Mouse (Mus musculus): Measurements from ENCODE around the gene Fto.

The Fto gene

GRCm38 (mm10) chr8:91505411-91505954 is 192.2 kb downstream of the Fto start:
- no peak for DNase-seq

GRCm38 (mm10) chr8:91505997-91506672 is 192.8 kb downstream of the Fto start:
- DNase-seq: no peak

DNA sequence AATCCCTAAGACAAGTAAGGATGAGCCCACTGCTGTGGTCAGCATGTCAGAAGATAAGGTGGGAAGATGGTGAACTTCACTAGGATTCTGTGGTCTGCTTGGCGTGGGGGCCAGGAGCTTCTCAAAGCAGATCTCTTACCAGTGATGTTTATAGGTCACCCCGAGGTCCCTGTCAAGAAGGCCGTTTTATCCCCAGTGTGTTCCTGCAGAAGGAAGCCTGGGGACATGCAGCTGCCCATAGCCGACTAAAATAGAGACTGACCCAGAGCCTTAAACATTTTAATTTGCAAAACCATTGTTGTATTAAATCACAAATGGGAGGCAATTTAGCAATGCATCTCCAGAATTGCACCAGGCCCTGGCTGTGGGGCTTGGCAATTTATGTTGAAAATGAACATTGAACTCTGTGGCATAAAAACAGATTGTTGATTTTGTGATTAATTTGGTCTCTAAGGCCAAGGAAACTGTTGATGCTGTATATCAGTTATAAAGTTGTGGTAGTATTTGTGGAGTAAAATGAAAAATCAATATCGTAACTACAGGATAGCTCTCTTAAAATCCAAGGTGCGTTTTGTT is 193.4 kb downstream of the Fto start:
- DNase-seq: no peak

GRCm38 (mm10) chr8:91507681-91508097 is 194.4 kb downstream of the Fto start:
- DNase-seq: no peak

DNA sequence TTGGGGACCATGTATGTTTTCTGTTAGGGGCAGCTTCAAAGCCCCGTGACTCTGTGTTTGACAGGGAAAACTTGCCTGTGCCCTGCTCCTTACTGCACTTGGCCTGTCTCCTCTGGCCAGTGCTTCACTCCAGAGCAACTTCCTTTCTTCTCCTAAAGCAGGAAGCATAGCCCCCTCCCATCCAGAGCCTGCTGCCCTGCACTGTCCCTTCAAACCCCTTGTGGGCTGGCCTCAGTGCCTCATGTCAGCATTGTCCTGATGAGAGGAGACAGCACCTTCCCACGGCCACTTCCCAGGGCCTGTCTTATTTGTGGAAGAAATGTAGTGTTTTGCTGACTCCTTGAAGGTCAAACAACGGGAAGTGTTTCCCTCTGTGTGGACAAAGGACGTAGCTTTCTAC is 195.0 kb downstream of the Fto start:
- no peak for DNase-seq

GRCm38 (mm10) chr8:91509206-91509899 is 196.0 kb downstream of the Fto start:
- no peak for DNase-seq

DNA sequence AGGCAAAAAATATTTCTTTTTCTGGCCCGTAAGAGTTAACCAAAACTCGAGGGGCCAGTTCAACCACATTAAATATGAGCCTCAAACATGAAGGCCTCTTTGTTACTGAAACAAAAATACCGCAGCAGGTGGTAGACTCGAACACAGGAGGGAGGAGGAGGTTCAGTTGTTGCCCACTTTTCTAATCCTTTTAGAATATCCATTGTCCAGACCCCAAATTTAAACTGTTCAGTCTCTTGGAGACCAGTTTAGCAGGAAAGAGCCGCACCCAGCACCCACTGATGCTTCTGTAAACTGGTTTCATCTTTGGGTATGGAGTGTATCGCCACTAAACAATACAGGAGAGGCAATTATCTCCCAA is 196.6 kb downstream of the Fto start:
- DNase-seq: no peak

GRCm38 (mm10) chr8:91510716-91511115 is 197.4 kb downstream of the Fto start:
- DNase-seq: no peak

GRCm38 (mm10) chr8:91511943-91512342 is 198.6 kb downstream of the Fto start:
- DNase-seq: no peak

DNA sequence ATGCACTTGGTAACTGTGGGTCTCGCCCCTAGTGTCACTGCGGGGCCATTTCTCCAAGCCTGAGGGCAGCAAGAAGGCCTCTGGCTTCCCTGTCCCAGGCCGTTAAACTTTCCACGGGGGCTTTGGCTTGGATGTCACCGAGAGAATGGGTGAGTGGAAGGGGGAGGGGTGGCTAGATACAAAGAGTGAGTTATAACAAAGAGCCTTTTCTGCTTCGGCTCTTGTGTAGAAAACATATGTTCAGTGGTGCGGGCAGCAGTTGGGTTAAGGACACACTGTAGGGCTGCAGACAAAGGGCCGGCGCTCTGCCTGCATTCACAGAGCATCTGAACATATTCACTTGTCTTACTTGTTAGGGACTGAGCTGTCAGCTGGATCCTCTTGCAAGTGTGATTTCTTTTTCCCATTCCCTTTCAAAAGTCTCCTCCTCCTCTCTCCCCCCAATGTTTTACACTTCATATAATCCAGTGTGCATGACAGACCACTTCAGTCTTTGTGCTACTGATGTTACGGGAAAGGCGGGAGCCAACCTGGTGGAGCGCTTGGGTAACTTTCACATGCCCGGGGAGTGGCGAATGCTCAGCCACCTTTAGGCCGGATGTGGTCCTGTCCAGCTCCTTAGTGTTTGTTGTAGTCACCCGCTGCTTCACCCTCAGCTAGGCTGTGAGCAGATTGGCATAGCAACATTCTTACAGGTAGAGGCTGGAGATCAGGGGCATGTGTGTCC is 201.6 kb downstream of the Fto start:
- no peak for DNase-seq

- no peak for DNase-seq
Observed at GRCm38 (mm10) chr8:91516422-91516821, 203.1 kb downstream of the Fto start.

- no peak for DNase-seq
Observed at GRCm38 (mm10) chr8:91518085-91518484, 204.8 kb downstream of the Fto start.

DNA sequence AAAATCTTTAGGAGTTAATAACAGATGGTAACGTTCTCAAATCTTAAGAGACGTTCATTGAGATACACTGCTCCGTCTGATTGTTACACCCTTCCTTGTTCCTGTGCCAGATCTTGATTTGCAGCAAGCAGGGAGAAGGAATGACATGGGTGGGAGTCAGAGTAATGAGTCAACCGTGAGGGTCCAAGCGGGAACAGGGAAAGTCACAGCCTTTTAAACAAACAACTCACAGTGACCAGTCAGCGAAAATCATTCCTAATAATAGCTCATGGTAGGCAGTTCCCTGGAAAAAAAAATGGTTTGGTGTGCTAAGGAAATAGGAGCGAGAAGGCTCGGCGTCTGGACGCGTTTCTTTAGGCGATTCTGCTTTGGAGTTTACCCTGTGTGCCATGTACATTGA is 208.9 kb downstream of the Fto start:
- DNase-seq: peak; percentile 28

DNA sequence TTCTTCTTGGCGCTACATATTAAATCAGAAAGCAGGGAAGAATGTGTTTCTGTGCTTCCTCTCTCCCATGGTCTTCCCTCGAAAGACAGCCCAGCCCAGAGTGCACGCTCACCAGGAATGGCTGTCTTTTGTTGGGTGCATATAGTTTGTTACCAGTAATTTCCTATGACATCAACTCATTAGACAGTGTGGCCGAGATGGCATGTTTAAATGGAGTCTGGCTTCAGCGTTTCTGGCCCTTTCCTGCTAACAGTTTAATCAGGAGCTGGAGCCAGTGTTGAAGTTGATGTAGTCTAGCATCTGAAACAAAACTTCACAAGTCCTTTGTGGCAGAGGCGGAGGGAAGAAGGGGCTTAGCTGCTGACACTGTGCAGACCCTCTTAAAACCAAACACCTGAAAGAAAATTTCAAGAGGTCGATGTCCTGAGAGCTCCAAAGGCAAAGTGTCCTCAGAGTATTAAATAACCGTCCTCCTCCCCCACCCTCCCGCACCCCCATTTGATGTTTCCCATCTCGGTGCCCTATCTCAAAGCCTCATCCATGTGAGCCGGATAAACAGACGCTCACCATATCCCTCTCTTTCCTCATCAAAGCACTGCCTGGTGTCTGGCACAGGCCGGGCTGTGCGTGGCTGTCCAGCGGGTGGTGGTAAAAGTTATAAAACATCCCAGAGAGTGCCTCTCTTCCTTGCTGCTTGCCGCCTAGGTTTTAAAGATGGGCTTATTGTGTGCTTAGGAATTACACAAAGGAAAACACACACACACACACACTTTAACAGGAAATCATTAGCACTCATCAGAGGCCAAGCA is 210.9 kb downstream of the Fto start:
- DNase-seq: no peak

GRCm38 (mm10) chr8:91524865-91525250 is 211.5 kb downstream of the Fto start:
- no peak for DNase-seq

DNA sequence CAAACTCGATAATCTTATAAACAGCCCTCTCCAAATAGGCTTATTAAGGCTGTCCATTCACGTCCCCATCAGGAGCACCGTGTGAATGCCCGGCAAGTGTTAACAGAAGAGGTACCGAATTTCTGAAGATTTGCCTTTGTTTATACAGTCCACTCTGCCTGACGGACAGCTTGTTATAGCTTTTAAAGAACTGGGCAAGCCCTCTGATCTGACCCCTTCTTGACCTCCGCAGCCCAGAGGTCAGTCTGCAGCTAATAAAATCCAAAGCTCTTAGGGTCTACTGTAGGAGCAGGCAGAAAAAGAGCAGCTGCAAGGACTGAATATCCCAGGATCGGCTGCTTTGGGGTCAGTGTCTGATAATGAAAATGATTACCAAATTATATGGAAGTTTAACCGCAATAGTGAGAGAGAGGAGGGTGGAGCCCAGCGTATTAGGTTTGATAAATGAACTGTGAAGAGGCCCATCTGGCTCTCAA is 212.1 kb downstream of the Fto start:
- DNase-seq: no peak

DNA sequence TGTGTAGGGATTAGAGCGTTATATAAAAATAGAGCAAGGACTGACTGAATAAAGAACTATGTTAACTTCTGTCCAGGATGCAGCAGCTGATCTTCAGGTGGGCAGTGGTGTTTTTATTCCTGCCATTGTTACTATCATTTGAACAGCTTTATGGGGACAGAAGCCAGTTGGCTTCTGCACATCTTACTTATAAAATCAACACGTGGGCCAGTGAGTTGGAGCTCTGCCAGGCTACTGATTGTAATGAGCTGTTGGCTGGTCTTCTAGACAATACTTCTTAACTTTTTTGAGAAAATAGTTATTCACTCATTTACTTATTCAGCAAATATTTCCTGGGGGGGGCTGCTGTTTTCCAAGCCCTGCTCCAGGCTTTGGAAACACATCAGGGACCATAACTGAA is 215.6 kb downstream of the Fto start:
- peak; percentile 56 for DNase-seq

- no peak for DNase-seq
Observed at GRCm38 (mm10) chr8:91529699-91530098, 216.4 kb downstream of the Fto start.

GRCm38 (mm10) chr8:91530656-91531055 is 217.3 kb downstream of the Fto start:
- DNase-seq: no peak

DNA sequence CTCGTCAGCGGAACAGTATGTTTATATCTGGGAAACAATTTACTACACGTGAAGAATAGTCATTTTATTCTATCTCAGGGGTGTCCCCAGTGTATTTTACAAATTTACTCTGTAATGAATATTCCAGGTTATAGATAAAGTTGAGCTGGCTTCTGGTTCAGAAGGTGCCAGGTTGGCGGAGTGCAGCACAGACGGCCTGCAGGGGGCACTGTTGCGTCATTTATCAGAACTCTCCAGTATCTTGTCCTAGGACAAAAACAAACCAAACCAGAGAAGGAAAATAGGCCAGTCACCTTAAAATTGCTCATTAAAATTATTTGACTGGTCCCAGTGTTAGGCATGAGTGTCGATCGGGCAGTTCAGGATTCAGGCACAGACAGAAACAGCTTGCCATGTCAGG is 218.6 kb downstream of the Fto start:
- DNase-seq: peak; percentile 84

GRCm38 (mm10) chr8:91532671-91533436 is 219.5 kb downstream of the Fto start:
- no peak for DNase-seq

- no peak for DNase-seq
Observed at GRCm38 (mm10) chr8:91534752-91535151, 221.4 kb downstream of the Fto start.

Data from lung, postnatal 10 days (tissue).